Mouse (Mus musculus): ENCODE data around the gene Bbox1.

- TF ChIP-seq EP300 (optimal IDR thresholded peaks at IDR 0.05): no peak
- TF ChIP-seq CTCF (IDR thresholded peaks at IDR 0.05; ENCODE audit: low read depth): no peak
Measured at GRCm38 (mm10) chr2:110230753-110231152, 83.6 kb downstream of the Bbox1 start.

Measured in stomach, postnatal 0 days (tissue).